Mouse (Mus musculus) megakaryocyte-erythroid progenitor cell, adult 5 weeks (primary cell): ENCODE data around the gene Olfr830. TPM values are rescaled to one million over a fixed set of nuclear protein-coding genes. Genes with fewer than 3 reads are reported as not detected.

Experiments used
- polyA plus RNA-seq: library from polyadenylated mRNA; stranded (reverse); fragments of >175 nt; gene quantifications from 2 replicates; pipeline ENCODE4 v1.2.3, GENCODE M21; 2012

Gene Olfr830
- polyA plus RNA-seq, result not detected in 2 replicates

GRCm38 (mm10) chr9:18874393-18874792 is at the start of gene Olfr830:
Gene Olfr830 (plus strand): TSS chr9:18874693.

DNA sequence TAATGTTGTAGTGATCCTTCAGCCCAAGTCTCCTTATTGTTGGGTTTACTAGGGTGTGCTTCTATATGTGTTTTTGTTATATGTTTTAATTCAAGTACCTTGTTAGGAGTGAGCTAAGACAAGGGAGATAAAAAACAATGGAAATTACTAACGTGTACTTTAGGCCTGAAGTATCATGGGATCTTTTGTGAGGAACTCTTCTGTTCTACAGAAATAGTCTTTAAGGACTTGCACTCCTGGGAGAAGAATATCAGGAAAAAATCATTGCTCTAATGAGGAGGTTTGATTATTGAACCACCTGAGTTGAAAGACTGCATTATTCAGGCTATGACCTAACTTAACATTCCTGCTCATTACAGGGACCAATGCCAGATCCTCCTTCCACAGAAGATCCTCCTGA is 19.9 kb upstream of the Olfr830 start, which contains the start of gene Olfr829:
Gene Olfr829 (plus strand): TSS at position 301 of the 400 bp plus-strand sequence.

Other genes starting within 250 kb of the Olfr830 start
- not detected in 2 replicates for gene Muc16, start 200.2 kb upstream of the Olfr830 start, polyA plus RNA-seq
- not detected in 2 replicates for gene Olfr24, start 110.7 kb upstream of the Olfr830 start, polyA plus RNA-seq
- gene Olfr828, start 55.2 kb upstream of the Olfr830 start, polyA plus RNA-seq, result not detected in 2 replicates
- not detected in 2 replicates for gene Olfr829, start 19.8 kb upstream of the Olfr830 start, polyA plus RNA-seq
- not detected in 2 replicates for gene Olfr832, start 62.4 kb downstream of the Olfr830 start, polyA plus RNA-seq
- not detected in 2 replicates for gene Olfr834, start 113.3 kb downstream of the Olfr830 start, polyA plus RNA-seq
- gene Olfr835, start 158.0 kb downstream of the Olfr830 start, polyA plus RNA-seq, result not detected in 2 replicates
- gene Olfr836, start 245.7 kb downstream of the Olfr830 start, polyA plus RNA-seq, result not detected in 2 replicates